Mouse (Mus musculus): ENCODE results near the gene Zfp526. TPM values are rescaled to one million over a fixed set of nuclear protein-coding genes. Genes with fewer than 3 reads are reported as not detected.

Gene Zfp526
- polyA plus RNA-seq, 1 experiment from 2014 or later: 2.3 TPM

- peaks cover 7% of the 10 kb centered on the region for H3K36me3 ChIP-seq (ENCODE audit: control insufficient read depth, insufficient read depth, low read length)
- H3K27me3 ChIP-seq (ENCODE audit: control insufficient read depth, insufficient read depth, low read depth, low read length): no peaks in the 10 kb centered on the region
- no peak overlapping the region for H3K4me3 ChIP-seq (ENCODE audit: low read length)
- H3K4me2 ChIP-seq (ENCODE audit: low read depth, low read length): no peak overlapping the region
- no peak overlapping the region for H3K27ac ChIP-seq (ENCODE audit: low read length)
- H3K9ac ChIP-seq (ENCODE audit: low read length): peak overlapping the region; percentile 31; the same call in 1 of the 2 replicates
- 55% methylated on average over 9 of the region's 9 CpGs for WGBS
- H3K4me1 ChIP-seq (replicated peaks; ENCODE audit: control insufficient read depth, insufficient read depth, low read length): peaks cover 26% of the 10 kb centered on the region
- no peaks in the 10 kb centered on the region for H3K9me3 ChIP-seq (ENCODE audit: control insufficient read depth, low read length)
- no peak for ATAC-seq (ENCODE audit: low read depth)
These were observed 54.5 kb downstream of the Zfp526 start for GRCm38 (mm10) chr7:25275555-25276298.

Small RNA genes within 50 kb of the gene (microRNA-seq; reads per million reads assigned to microRNA genes)
- not detected for gene Mir7048

Other genes starting within 250 kb of the Zfp526 start
- 180 and 202 TPM in 2 replicates for gene Rabac1, start 248.7 kb upstream of the Zfp526 start, polyA plus RNA-seq (2015; fragmentation: Nextera tagmentation; extraction: Ambion mirVana)
- 1.0 and 2.1 TPM in 2 replicates for gene Atp1a3, start 215.5 kb upstream of the Zfp526 start, polyA plus RNA-seq (2015; fragmentation: Nextera tagmentation; extraction: Ambion mirVana)
- 3.5 and 3.6 TPM in 2 replicates for gene Grik5, start 149.1 kb upstream of the Zfp526 start, polyA plus RNA-seq (2015; fragmentation: Nextera tagmentation; extraction: Ambion mirVana)
- 28.9 and 30.5 TPM in 2 replicates for gene Zfp574, start 148.9 kb upstream of the Zfp526 start, polyA plus RNA-seq (2015; fragmentation: Nextera tagmentation; extraction: Ambion mirVana)
- gene Pou2f2, start 41.7 kb upstream of the Zfp526 start, polyA plus RNA-seq (2015; fragmentation: Nextera tagmentation; extraction: Ambion mirVana): 0.58 TPM in 2 replicates
- gene Dedd2, start 810 bp upstream of the Zfp526 start, polyA plus RNA-seq (2015; fragmentation: Nextera tagmentation; extraction: Ambion mirVana): 9.0 and 9.5 TPM in 2 replicates
- 7.1 and 8.2 TPM in 2 replicates for gene Gsk3a, start 16.4 kb downstream of the Zfp526 start, polyA plus RNA-seq (2015; fragmentation: Nextera tagmentation; extraction: Ambion mirVana)
- 10.5 and 13.6 TPM in 2 replicates for gene Erf, start 29.3 kb downstream of the Zfp526 start, polyA plus RNA-seq (2015; fragmentation: Nextera tagmentation; extraction: Ambion mirVana)
- 23.5 and 28.9 TPM in 2 replicates for gene Cic, start 46.3 kb downstream of the Zfp526 start, polyA plus RNA-seq (2015; fragmentation: Nextera tagmentation; extraction: Ambion mirVana)
- 170 and 173 TPM in 2 replicates for gene Pafah1b3, start 76.6 kb downstream of the Zfp526 start, polyA plus RNA-seq (2015; fragmentation: Nextera tagmentation; extraction: Ambion mirVana)
- gene Prr19, start 80.0 kb downstream of the Zfp526 start, polyA plus RNA-seq (2015; fragmentation: Nextera tagmentation; extraction: Ambion mirVana): 0.13 TPM in 1 of 2 replicates, not detected in the other
- gene Tmem145, start 84.7 kb downstream of the Zfp526 start, polyA plus RNA-seq (2015; fragmentation: Nextera tagmentation; extraction: Ambion mirVana): 0.14 and 0.49 TPM in 2 replicates
- 11.8 and 12.1 TPM in 2 replicates for gene Megf8, start 95.7 kb downstream of the Zfp526 start, polyA plus RNA-seq (2015; fragmentation: Nextera tagmentation; extraction: Ambion mirVana)
- 0.33 and 2.9 TPM in 2 replicates for gene Cnfn, start 148.3 kb downstream of the Zfp526 start, polyA plus RNA-seq (2015; fragmentation: Nextera tagmentation; extraction: Ambion mirVana)
- gene Lipe, start 177.3 kb downstream of the Zfp526 start, polyA plus RNA-seq (2015; fragmentation: Nextera tagmentation; extraction: Ambion mirVana): 9.4 and 11.4 TPM in 2 replicates
- 0.49 TPM in 1 of 2 replicates, not detected in the other for gene Cxcl17, start 191.5 kb downstream of the Zfp526 start, polyA plus RNA-seq (2015; fragmentation: Nextera tagmentation; extraction: Ambion mirVana)

Measured in lung, embryonic 16.5 days (tissue).